Mouse (Mus musculus) bone marrow, adult 2 months (tissue): Measurements from ENCODE around the gene Gm7138. TPM values are rescaled to one million over a fixed set of nuclear protein-coding genes. Genes with fewer than 3 reads are reported as not detected.
"Not testable (repeated sequence)": the region's sequence is repeated elsewhere in the genome, so short reads cannot be mapped to it uniquely, and the experiment has no call there.

Experiments used
- H3K27ac ChIP-seq: fragments of 200-500 bp; 2 replicates; pipeline ENCODE4 v1.5.1; 2012; ENCODE audit warnings: low read depth, mild to moderate bottlenecking, control low read depth, inconsistent platforms, low read length; ENCODE audit not compliant: control insufficient read depth, poor library complexity, insufficient read depth
- H3K4me1 ChIP-seq: fragments of 200-500 bp; 2 replicates; pipeline ENCODE4 v1.6.1; 2011; ENCODE audit warnings: low read length; ENCODE audit not compliant: control insufficient read depth, insufficient read depth
- H3K4me3 ChIP-seq: fragments of 200-500 bp; replicated peaks from 2 replicates; pipeline ENCODE3; 2011; ENCODE audit warnings: mild to moderate bottlenecking, low read depth, low read length, control low read depth; ENCODE audit not compliant: control insufficient read depth
- CTCF ChIP-seq: fragments of 200-500 bp; IDR thresholded peaks from 2 replicates; pipeline ENCODE4 v1.5.1; 2011; ENCODE audit warnings: low read length, control low read depth; ENCODE audit not compliant: control insufficient read depth, insufficient read depth
- POLR2A ChIP-seq: fragments of 200-500 bp; IDR thresholded peaks from 2 replicates; pipeline ENCODE4 v1.6.1; 2011; ENCODE audit warnings: low read depth, mild to moderate bottlenecking, control low read depth, low read length, borderline replicate concordance; ENCODE audit not compliant: control insufficient read depth
- WGBS: fragments of 180-500 bp; shearing (Covaris S2); methylation state at CpG from one replicate; pipeline ENCODE4 v1.1.7; 2018; 5-methylcytosine and 5-hydroxymethylcytosine counted together
- polyA plus RNA-seq: library from polyadenylated mRNA; stranded (reverse); fragments of >200 nt; gene quantifications from 2 replicates; pipeline ENCODE4 v1.2.4, GENCODE M21; 2011; ENCODE audit warnings: low replicate concordance; ENCODE audit not compliant: missing spikeins, insufficient read depth, insufficient read length

Gene Gm7138
- polyA plus RNA-seq: not detected in 2 replicates

DNA sequence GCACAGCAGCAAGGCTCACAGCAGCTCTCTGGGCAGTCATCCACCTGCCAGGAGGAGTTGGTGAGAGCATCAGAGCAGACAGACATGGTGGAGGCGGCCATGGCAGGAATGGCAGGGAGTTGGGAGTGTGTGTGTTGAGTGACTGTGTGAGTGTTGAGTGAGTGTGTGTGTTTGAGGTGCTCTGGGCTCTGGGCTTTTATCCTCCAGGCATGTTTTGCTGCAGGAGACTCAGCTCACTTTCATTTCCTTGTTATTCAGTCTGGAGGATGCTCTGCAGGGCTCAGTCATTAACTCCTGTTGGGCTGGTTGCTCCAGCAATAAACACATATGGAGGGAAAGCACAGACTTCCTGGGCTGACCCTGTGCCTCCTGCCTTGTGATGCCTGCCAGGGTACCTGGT lies at the start of gene Gm7138:
Gene Gm7138, minus strand, starts transcription at position 101 of the 400 bp plus-strand sequence.
- not testable (repeated sequence) for H3K4me3 ChIP-seq, H3K4me1 ChIP-seq, H3K27ac ChIP-seq
- WGBS: 63% methylated on average over 1 of the region's 1 CpGs

DNA sequence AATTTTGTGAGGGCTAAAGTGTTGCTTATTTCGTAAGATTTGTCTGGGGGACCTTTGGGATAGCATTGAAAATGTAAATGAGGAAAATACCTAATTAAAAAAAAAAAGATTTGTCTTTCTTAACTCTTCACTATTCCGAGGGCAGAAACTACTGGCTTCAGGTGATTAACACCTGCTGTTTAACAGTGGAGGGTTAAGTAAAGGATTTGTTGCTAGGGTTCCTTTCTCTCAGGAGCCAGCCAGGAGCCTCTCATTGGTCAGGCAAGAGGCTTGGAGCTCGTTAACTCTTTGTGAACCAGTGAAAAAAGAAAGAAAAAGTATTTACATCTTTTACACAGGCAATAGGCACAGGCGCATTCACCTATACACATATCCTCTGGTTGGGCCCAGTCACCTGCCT lies 42.5 kb upstream of the Gm7138 start:
- WGBS: 60% methylated on average over 4 of the region's 4 CpGs
- no peak overlapping the region for H3K27ac ChIP-seq
- no peak for TF ChIP-seq CTCF
- TF ChIP-seq POLR2A: no peak
- no peak overlapping the region for H3K4me3 ChIP-seq
- H3K4me1 ChIP-seq: no peaks in the 10 kb centered on the region

DNA sequence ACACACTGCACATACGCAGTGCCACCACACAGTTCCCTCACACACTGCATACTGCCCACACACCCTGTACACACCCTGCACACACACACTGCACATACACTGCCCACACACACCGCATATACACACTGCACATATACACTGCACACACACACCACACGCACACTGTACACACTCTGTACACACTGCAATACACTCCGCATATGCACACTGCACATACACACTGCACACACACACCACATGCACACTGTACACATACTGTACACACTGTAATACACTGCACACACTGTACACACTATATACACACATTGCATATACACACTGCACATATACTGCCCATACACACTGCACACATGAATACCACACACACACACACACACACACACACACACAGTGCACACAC lies 41.8 kb upstream of the Gm7138 start:
- WGBS: 94% methylated on average over 4 of the region's 4 CpGs
- H3K27ac ChIP-seq: no peak overlapping the region

DNA sequence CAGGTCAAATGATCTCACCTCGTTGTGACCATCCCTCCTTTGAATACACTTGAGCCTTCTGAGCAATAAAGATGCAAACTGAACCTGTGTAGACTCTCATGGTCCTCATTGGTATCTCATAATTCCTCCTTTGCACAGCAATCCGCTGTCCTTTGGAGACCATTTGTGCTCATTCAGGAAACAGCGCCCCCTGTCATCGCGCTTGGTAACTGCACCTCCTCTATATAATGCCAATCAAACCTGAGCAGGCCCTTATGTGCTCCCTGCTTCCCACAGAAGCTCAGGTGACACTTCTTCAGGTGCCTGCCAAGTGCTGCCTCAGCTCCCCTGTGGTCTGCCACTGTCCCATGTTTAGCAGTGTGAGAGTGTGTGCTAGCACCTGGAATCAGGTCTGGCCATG lies 38.8 kb upstream of the Gm7138 start:
- no peak for TF ChIP-seq POLR2A
- peak; percentile 47; the same call in 1 of the 2 replicates for TF ChIP-seq CTCF
- 40% methylated on average over 5 of the region's 5 CpGs for WGBS
- H3K4me3 ChIP-seq: no peak overlapping the region

More for the DNA sequence above, 41.8 kb upstream of the Gm7138 start:
- H3K4me1 ChIP-seq: no peaks in the 10 kb centered on the region
- no peak for TF ChIP-seq POLR2A
- TF ChIP-seq CTCF: peak; percentile 8; the same call in 1 of the 2 replicates
- H3K4me3 ChIP-seq: no peak overlapping the region

DNA sequence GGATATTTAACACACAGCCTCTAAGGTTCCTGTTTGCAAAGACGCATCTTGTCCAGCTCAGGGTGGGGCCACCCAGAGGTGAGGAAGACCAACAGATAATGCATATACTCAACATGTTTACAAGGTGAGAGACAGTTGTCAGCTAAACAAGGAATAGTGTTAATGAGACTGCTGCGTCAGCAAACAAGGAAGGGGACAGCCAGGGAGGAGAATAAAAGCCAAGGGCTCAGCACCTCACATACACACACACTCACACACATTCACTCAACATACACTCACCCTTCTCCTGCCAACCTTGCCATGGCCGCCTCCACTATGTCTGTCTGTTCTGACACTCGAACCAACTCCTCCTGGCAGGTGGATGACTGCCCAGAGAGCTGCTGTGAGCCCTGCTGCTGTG lies 37.6 kb upstream of the Gm7138 start, which contains the start of gene Gm2696:
Gene Gm2696, plus strand, starts transcription at position 301 of the 400 bp plus-strand sequence.
- no peak within 1 kb of the TSS for H3K27ac ChIP-seq
- TF ChIP-seq CTCF (no peak), POLR2A (no peak)
- 54% methylated on average over 4 of the region's 4 CpGs for WGBS
- H3K4me3 ChIP-seq: no peak within 1 kb of the TSS
- no peaks in the 10 kb centered on the region for H3K4me1 ChIP-seq

More for the DNA sequence above, 38.8 kb upstream of the Gm7138 start:
- Histone ChIP-seq H3K27ac (no peak overlapping the region), H3K4me1 (no peaks in the 10 kb centered on the region)

DNA sequence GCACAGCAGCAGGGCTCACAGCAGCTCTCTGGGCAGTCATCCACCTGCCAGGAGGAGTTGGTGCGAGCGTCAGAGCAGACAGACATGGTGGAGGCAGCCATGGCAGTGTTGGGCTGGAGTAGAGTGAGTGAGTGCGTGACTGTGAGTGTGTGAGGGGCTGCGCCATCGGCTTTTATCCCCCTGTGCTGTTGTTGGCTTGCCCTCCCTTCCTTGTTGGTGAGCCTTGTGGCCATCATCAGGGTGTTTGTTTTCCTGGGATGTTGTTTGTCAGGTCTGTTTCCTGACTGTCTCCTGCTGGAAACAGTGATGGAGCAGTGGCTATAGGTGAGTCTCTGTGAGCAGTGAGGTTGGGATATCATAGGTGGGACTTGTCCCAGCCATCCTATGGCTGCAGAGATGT lies 35.0 kb upstream of the Gm7138 start, which contains the start of gene Gm9507:
Gene Gm9507, minus strand, starts transcription at position 101 of the 400 bp plus-strand sequence.
- no peak for TF ChIP-seq POLR2A
- TF ChIP-seq CTCF: no peak
- H3K4me3 ChIP-seq: no peak within 1 kb of the TSS
- 70% methylated on average over 5 of the region's 5 CpGs for WGBS
- H3K27ac ChIP-seq: no peak within 1 kb of the TSS
- no peaks in the 10 kb centered on the region for H3K4me1 ChIP-seq

DNA sequence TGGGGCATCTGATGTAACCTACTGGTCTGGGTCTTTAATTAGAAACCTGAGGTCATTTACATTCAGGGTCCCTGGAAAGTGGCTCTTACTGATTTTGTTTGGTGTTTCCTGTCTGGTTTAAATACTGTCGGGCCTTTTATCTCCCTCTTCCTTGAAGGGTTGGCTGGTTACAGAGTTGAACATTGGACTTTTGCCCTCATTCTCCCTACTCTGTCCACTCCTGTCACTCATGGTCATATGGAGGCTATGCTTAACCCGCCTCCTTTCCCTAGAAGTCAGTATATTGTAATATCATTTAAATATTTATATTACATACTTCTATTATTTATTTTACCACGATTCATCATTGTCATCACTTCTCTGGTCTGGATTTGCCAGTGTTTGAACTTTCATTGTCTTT lies 27.4 kb upstream of the Gm7138 start:
- no peak overlapping the region for H3K4me3 ChIP-seq
- H3K4me1 ChIP-seq: no peaks in the 10 kb centered on the region
- TF ChIP-seq CTCF (no peak), POLR2A (no peak)
- 58% methylated on average over 3 of the region's 3 CpGs for WGBS
- no peak overlapping the region for H3K27ac ChIP-seq

DNA sequence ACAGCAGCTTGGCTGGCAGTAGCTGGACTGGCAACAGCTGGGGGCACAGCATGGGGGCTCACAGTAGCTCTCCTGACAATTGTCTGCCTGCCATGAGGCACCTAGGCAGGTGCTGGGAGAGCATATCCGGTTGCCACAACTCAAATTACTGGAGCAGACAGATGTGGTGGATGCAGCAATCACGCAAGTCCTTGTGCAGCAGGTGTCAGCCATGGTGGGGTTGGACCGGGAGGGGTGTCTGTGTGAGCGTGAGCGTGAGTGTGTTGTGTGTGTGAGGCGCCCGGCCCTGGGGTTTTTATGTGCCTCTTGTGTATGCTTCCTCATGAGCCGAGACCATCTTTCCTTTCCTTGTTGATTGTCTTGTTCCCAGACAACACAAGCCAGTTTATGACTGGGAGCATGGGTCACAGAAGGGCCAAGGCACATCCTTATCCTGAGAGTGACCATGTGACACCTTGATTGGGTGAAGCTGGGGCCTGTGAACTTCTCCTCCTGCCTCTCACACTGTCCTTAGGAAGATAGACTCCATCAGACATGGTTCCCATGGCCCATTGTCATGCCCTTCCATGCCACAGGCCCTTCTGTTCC lies 22.3 kb upstream of the Gm7138 start, which contains the start of gene Gm19668:
Gene Gm19668, minus strand, starts transcription at position 213 of the 588 bp plus-strand sequence.
- no peak for TF ChIP-seq POLR2A
- no peak for TF ChIP-seq CTCF
- no peaks in the 10 kb centered on the region for H3K4me1 ChIP-seq
- H3K4me3 ChIP-seq: no peak within 1 kb of the TSS
- WGBS: 63% methylated on average over 8 of the region's 8 CpGs
- H3K27ac ChIP-seq: no peak within 1 kb of the TSS

DNA sequence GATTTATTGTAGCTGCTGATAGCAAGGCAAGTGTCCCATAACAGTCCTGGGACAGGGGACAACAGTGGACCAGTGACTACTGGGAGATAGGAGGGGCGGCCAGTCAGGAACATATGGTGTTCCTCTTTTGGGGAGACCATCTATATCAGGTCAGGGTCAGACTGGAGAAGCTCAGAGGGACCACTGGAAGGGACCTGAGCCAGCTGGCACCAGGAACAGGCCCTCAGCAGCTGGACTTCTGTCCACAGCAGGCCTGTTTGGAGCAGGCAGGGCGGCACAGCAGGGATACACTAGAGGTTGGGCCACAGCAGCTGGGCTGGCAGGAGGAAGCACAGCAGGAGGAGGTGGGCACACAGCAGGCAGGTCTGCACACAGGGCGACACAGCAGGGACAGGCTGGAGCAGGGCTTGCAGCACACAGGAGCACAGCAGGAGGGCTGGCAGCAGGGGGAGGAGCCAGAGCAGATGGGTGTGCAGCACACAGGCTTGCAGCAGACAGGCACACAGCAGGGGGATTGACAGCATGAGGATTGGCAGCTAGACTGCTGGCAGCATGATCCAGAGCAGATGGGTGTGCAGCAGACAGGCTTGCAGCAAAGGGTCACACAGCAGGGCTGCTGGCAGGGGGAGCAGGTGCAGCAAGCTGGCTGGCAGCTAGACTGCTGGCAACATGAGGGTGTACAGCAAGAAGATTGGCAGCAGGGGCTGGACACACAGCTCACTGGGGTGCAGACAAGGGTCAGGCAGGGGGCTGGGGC lies 21.6 kb upstream of the Gm7138 start:
- H3K4me3 ChIP-seq, H3K4me1 ChIP-seq, H3K27ac ChIP-seq: not testable (repeated sequence)
- WGBS: 48% methylated on average over 3 of the region's 3 CpGs
